Mouse (Mus musculus) CH12.LX (cell line): ENCODE measurements around the gene Epb41l5.

Experiments
- CTCF ChIP-seq, 2 experiments: IDR thresholded peaks in 1 of 2; conservative IDR thresholded peaks in 1 of 2; 2 replicates each; pipeline ENCODE4 v1.5.1; 2011 to 2012; ENCODE audit warnings: low read depth in 2 of 2, low read length in 2 of 2, improper control_type of control experiment in 1 of 2, inconsistent platforms in 1 of 2, mild to moderate bottlenecking in 1 of 2, moderate library complexity in 1 of 2
- ELF1 ChIP-seq: IDR thresholded peaks from 2 replicates; pipeline ENCODE4 v1.6.1; 2014; ENCODE audit warnings: low read depth, mild to moderate bottlenecking, inconsistent platforms, low read length, improper control_type of control experiment
- EP300 ChIP-seq: IDR thresholded peaks from 2 replicates; pipeline ENCODE4 v1.6.1; 2011; ENCODE audit warnings: low read length, improper control_type of control experiment
- ZC3H11A ChIP-seq: IDR thresholded peaks from 2 replicates; pipeline ENCODE4 v1.6.1; 2012; ENCODE audit warnings: low read depth, mild to moderate bottlenecking, inconsistent platforms, low read length, improper control_type of control experiment
- ZNF384 ChIP-seq: IDR thresholded peaks from 2 replicates; pipeline ENCODE4 v1.6.1; 2012; ENCODE audit warnings: low read depth, low read length, improper control_type of control experiment, inconsistent platforms

DNA sequence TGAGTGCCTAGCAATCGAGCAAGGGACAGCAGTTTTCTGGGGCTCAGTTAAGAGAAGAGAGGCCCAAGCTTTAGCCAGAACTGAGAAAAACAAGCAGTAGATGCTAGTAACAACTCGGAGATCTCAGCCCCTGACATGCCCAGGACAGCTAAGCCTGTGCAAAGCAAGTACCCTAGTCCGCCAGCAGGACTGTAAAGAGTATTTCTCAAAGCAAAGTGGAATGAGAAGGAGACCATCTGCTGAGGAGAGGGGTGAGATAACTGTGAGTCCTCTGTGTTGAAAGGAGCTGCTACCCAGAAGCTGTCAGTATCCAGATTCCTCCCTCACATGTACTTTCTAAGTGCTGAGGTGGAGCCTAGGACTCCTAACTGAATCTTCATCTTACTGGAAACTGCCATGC is 102.3 kb downstream of the Epb41l5 start:
- TF ChIP-seq ELF1 = no peak
- no peak for TF ChIP-seq ZNF384
- no peak for TF ChIP-seq EP300
- no peak for TF ChIP-seq CTCF (conservative IDR thresholded peaks at IDR 0.05 in 1 of 2, IDR thresholded peaks at IDR 0.05 in 1 of 2; ENCODE audit: low read depth in 2 of 2, low read length in 2 of 2)
- TF ChIP-seq ZC3H11A = no peak
